Mouse (Mus musculus) urinary bladder, adult 18-20 months (tissue): Measurements from ENCODE around the gene Gm815.

Source experiments
- DNase-seq, 2 experiments: peaks; one replicate each; pipeline ENCODE4 v3.0.0; 2022; ENCODE audit warnings: low spot score in 2 of 2, mixed read lengths in 2 of 2

Gene Gm815

GRCm38 (mm10) chr19:26877180-26877775 lies 8.4 kb upstream of the Gm815 start:
- DNase-seq, result no peak

DNA sequence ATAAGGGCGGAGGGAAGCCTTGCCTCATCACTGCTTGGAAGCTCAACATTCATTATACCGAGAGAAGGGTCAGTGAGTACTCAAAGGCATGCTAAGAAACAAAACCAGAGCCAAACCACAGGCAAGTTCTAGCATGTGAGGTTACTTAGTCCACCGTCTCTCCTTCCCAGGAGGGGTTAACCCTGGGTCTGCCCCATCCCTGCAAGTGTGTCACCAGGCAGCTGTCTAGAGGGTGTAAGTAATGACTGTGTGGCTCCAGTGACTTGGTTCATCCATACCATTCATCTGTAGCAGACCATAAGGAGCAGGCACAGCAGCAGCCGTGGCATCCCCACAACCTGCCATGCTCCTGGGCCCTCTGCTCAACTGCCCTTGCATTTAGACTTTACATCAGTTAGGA lies 5.8 kb upstream of the Gm815 start:
- DNase-seq, result no peak

- no peak for DNase-seq
These were observed 3.7 kb upstream of the Gm815 start for GRCm38 (mm10) chr19:26881866-26882427.

GRCm38 (mm10) chr19:26888171-26888570 lies 2.5 kb downstream of the Gm815 start:
- no peak for DNase-seq

- no peak for DNase-seq
These were observed 5.8 kb downstream of the Gm815 start for GRCm38 (mm10) chr19:26891306-26891964.

DNA sequence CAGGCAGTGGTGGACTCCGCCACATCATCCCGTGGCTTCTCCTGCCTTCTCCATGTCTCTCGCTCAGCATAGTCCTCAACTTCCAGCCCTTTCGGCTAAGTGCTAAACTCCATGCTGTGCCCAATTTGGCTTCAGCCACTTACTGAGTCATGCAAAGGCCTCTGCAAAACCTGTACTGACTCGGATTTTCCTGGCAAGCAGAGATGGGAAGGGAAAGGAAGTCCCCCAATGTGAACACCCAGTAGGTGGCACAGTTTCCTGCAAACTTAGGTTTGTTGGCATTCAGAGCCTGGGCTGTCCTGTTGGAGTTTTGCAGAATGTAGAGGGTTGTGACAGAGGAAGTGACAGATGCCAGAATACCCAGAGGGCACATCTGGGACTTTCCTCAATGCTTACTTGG lies 7.2 kb downstream of the Gm815 start:
- no peak for DNase-seq

DNA sequence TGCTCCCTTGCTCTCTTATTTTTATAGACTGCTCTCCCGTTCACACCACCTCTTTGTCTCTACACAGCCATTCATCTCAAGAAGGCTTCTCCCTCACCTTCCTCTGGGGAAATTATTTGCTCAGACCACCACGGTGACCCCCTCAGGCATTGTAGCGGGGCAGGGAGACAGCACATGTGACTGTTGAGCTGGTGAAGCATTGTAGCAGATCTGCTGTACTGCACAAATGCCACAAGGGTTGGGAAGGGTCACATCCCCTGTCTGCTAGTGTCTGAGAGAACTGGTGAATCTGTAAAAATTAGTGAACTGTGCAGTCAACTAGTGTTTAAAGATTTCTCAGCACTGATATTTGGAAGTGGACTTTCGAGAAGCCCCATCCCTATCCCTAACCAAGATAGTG lies 16.5 kb downstream of the Gm815 start:
- DNase-seq, result no peak

DNA sequence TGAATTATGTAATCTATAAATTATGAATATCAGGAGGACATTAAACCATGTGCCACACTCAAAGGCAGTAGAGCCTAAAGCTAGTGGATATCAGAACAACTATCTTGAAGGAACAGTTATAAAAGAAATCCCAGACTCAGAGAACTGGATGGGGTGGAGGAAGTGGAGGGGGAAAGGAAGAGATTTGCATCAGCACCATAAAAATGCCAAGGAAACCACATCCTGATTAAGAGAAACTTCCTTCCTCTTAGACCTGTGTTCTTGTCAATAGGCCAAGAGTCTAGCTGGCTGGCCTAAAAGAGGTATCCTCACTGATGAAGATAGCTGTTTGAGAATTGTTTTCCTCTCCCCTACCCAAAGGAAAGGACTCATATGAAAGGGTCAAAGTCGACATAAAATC lies 28.6 kb downstream of the Gm815 start:
- DNase-seq, result no peak

- no peak for DNase-seq
These were observed 35.1 kb downstream of the Gm815 start for GRCm38 (mm10) chr19:26920816-26921215.

DNA sequence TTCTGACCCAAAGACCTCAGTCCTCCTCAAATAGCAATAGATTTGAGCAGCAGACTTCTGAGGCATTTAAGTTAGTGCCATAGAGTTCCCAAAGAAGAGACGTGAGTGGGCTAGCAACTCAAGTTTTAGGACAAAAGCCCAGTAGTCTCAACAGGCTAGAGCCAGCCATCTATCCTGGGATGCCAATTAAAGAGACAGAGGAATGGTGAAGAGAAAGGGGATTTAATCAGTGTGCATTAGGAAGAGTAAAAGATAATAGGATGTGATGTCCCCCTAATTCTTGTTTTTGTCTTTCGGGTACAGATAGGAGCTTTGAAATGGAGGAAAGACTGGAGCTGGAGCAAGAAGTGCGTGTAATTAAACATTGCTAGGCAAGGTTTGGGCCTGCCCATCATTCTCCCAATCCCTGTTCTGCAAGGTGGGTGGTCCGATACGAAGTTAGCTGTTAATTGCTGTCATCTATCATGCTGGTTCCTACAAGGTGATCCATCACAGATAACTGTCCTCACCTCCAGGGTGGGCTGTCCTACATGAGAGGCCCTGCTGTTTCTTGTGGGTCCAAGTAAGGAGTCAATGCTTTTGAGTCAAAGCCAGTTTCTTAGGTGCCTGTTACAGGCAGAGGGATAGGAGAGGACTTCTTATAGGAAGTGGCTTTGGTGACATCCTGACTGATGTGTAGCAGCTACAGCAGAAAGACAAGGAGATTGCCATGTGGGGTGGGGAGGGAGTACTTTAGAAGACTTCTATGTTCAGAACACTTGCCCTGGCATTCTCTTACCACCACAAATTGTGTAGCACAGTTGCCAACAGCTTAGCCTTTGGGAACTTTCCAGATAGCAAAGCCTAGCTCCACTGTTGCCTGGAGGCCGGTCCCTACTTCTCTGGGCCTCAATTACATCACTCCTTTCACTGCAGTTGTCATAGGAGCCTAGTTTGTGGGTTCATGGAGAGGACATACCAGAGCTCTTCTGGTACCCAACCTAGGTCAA lies 44.9 kb downstream of the Gm815 start:
- no peak for DNase-seq

DNA sequence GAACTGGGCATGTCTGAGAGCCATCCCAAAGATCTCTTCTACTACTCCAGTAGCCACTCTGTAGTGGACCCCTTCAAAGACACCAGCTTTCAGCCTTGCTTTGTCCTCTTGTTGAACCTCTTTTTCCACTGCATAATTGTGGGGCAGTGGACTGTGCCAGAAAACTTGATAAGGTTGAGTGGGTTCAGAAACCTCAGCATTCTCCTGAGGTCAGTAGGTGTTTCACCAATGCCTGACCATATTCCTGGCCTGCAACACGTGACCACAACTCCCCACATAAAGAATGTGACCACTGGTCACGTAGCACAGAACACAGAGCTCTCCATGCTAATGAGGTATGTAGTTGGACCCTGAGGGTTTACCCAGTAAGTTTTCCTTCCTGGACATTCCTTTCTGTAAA lies 48.5 kb downstream of the Gm815 start:
- DNase-seq, result no peak
